Mouse (Mus musculus): ENCODE results near the gene Myo6.

Myo6 gene

DNA sequence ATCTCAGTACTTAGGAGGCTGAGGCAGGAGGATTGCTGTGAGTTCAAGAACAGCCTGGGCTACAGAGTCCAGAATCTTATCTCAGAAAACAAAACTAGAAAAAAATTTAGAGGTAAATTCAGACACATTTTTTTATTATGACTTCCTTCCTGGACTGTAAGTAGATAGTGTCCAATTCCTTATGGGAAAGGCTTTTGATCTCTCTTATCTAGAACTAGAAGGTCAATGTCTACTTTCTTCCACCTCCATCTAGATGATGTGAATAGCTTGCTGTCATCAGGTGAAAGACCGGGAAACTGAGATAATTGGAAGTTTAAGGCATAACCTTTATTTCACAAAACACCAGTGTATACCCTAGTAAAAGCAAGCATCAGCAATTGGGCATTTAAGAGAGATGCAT lies 16.9 kb downstream of the Myo6 start:
- in situ Hi-C loops (cut with MboI) = no loop called here

DNA sequence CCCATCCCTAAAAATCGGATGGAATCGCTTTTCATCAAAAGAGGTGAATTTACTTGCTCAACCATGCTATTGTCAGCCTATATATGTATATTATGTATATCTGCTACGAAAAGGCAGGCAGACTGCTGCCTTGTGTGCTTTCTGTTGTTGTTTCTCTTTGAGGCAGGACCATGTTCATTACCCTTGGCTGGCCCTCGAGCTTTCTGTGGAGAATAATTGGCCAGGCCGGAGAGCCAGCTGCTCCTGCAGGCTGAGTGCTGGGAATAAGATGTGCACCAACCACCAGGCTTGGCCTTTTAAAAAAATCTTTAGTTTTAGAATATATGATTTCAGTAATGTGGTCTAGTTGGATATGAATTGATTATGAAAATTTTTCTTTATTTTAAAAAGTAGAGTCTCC lies 19.3 kb downstream of the Myo6 start:
- in situ Hi-C loops (cut with MboI) = no loop called here

DNA sequence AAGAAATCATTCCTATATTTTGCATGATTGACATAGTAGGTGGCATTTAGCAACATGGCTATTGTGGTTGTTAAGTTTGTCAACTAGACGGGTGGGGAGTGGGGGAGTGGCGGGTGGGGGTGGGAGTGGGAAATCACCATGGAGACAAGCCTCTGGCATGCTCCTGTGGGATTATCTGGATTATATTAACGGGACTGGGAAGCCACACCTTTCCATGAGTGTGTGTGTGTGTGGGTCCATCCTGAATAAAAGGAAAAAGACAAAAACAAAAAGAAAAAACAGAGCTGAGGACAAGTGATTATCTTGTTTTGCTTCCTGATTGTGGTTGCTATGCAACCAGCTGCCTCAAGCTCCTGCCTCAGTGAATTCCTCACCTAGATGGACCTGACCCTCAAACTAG lies 20.9 kb downstream of the Myo6 start:
- in situ Hi-C loops (cut with MboI) = no loop called here

DNA sequence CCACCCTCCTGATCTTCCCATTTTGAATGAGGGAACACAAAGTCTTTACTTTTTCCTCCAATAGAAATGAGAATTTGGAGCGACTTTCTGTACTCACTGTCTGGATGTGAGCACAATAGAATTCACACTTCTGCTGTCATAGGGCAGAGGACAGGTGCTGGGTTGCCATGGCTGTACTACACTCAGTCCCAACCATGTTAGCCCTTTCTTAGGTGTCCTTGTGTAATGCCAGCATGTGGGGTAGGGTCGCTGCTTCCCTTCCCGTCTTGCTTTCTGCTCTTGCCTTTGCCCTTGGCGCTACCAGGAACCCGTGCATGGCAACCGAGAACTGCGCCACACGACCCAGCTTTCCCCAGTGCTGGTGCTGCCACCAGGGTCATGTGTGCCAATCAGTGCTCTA lies 21.9 kb downstream of the Myo6 start:
- in situ Hi-C loops (cut with MboI) = no loop called here

DNA sequence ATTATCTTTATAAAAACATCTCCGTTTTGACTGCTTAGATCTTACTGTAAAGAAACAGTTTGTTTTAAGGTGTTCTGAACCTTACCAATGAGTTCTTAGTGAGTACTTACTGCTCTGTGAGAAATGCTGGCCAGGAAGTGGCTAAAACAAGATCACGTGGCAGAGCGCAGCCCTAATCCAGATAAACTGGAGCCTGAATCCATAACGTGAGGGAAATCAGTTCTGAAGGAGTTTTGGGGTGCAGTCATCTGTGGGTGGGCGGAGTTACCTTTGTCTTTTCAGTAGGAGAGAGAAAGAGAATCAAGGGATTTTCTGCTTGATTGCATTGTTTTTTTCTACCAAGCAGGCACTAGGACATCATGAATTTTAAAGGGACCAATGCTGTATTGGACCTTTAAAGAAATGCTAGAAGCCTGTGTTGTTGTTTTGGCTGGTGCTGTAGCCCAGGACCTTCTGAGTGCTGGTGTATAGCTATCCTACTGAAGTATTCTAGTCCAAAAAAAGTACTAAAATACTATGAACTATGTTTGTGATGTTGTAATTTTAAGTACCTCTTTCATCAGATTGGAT lies 23.6 kb downstream of the Myo6 start:
- in situ Hi-C loops (cut with MboI) = no loop called here

DNA sequence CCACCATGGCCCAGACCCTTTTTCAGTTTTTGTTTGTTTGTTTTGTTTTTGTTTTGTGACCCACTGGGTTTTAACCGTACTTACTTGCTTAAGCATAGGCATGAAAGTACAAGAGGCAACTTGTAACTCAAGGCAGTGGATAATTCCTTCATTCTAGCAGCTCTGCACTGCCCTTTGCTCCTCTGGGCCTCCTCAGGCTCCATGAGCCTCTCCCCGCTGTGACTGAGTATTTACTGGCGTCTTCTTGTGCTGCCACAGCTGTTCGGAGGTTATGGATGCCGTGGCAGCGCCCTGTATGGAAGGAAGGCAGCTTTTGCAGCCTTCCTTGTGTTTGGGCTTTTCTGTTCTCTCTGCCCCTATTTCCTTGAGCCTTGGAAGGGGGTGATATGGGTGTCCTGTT lies 26.4 kb downstream of the Myo6 start:
- in situ Hi-C loops (cut with MboI) = no loop called here

DNA sequence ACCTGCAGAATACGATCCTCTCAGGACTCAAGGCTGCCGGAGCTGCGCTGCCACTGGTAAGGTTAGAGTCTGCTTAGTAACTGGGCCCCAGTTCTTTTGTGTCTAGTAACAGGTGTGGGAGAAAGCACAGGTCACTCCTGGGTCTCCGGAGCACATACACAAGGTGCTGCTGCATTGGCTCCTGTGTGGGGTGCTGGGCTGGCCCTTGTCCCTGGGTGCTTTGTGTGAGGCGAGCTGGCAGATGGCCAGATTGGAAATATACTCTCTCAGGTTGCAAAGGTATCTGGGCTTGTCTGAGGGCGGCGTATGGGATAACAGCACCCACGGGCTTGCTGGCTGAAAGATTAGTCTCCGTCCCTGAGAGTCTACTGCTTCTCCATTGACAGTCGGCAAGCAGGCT lies 27.5 kb downstream of the Myo6 start:
- in situ Hi-C loops (cut with MboI) = no loop called here

DNA sequence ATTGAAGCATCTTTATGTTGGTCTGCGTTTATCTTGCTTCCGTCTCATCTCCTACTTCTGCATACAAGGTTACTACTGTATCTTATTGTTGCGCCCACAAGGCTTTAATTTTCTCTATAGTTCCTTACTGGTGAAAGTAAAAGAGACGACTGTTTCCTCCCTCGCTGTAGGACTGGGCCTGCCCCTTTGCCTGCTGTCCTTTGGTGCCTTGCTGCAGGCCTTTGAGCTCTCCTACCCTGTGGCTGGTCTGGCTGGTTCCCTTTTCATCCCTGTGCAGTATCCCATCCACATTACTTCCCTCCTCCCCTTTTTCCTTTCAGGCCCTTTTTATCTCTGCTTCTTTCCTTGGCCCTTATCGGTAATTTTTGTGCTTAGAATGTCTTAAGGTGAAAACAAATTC lies 29.6 kb downstream of the Myo6 start:
- in situ Hi-C loops (cut with MboI) = no loop called here

DNA sequence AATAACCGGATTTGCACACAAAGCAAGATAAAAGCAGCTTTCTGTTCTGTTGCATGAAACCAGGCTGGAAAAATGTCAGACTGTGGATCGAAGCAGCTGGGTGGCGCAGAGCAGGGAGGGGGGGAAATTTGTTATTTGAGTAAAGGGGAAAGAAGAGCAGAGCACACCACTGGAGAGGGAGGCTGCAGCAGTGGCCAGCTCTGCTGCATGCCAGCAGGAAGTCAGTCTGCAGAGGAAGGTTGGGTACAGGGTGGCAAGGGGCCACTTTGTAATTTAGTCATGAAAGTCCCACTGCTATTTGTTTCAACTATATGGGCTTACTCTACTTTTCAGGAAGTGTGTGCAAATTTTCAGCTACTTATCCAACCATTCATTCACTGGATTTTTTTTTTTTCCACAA lies 31.3 kb downstream of the Myo6 start:
- in situ Hi-C loops (cut with MboI) = no loop called here

DNA sequence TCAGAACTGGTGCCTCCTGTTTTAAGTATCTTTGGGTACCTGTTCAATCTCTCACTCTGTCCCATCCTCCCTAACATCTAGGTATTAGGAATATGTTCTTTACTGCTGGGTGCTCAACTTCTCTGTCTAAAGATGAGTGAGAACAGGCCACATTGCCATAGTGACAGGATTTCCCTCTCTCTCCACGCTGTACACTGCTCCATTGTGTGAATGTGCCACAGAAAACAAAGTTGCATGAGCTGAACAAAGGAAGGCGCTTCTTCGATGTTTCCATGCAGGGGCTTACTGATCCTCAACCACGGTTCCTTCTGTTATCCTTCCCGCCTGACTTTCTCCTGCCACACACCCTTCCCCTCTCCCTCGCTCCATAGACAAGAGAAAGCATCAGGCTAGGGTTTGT lies 32.4 kb downstream of the Myo6 start:
- in situ Hi-C loops (cut with MboI) = no loop called here

DNA sequence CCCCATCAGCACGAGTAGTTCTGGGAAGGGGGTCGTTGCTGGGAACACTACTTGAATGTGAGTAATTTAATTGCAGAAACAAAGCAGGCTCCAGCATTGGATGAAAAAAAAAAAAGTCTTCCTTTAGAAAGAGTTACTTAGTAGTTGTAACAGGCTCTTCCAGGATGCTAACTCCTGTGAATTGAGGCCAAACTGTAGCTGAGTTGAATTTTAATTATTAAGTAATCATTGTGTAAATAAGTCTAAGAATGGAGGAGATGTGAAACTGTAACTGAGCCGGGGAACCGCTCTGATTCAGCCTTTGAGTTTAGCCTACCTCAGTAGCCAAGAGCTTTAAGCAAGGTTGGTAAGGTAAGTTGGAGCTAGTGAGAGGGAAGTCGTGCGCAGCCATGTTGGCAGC lies 36.0 kb downstream of the Myo6 start:
- in situ Hi-C loops (cut with MboI) = no loop called here

DNA sequence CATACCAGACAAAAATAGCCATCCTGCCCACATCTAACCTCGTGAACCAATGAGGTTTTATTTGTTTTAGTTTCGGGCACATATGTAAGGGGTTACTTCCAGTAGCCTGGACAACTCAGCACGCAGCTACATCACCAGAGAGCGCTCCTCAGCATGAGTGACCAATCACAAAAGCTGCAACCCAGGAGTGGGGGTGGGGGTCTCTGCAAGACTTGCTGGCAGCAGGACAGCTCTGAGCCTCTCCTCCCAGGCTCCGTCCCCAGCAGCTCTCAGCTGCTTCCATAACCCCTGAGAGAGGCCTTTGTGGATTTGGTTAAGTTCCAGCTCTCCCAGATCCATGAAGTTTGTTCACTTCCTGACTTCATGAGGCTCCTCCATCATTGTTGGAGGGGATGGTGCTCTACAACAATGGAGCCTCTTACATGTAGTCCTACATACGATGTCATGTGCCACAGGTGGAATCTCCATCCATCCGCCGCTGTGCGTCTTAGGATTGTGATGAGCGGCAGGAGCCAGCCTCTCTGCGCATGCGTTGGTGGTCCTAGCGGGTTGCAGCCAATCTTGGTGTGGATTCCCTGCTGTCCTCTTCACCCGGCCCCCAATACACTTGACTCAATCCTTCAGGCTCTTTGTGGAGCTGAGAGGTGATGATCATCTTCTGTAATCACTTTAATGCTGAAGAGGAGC lies 37.7 kb downstream of the Myo6 start:
- in situ Hi-C loops (cut with MboI) = no loop called here

DNA sequence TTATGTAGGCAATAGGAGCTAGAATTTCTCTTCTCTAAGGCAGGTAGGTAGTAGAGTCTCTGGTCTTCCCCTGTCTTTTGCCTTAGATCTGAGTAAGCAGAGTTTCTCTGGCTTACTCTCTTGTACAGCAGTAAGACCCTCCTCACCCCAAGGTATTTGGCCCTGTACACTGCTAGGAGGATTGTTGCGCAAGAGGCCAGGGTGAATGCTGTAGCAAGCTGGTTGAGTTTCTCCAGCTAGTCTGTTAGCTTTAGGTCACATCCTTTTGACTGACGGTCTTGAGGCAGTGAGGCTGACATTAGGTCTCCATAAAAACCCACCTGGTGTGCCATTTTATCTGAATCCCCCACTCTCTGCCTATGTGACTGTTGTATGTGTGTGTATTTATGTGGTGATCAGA lies 43.9 kb downstream of the Myo6 start:
- in situ Hi-C loops (cut with MboI) = no loop called here

DNA sequence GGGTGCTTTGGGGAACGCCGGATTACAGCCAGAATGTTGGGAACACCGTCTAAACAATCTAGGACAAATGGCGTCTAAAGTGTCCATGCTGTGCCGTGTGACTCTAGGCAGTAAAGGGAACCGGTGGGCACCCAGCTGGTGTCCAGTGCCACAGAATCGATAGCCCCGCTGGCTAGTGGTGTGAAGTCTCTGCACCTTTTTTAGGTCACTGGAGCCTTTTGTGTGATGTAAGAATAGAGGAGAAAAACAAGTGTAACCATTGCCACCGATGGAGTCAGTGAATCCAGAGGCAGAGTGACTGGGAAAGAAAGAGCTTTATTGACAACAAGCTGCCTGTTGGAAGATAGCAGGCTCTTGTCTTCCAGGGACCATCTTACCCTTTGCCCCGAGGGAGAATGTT lies 44.6 kb downstream of the Myo6 start:
- in situ Hi-C loops (cut with MboI) = no loop called here

DNA sequence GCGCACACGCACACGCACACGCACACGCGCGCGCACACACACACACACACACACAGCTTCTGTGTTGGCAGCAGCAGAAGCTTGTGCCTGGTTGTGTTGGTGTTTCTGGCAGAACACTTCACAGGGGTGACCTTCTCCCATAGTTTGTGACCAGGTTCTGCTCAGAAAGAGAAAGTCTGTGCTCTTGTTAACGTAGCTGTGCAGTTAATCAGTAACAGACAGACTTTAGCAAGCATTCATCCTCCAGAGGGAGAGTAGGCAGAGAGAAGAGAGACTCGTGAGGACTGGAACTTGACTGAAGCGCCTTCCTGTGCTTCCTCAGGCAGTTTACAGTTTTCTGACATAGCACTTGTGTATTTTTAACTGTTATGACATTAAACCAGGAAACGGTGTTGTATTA lies 45.3 kb downstream of the Myo6 start:
- in situ Hi-C loops (cut with MboI) = no loop called here

DNA sequence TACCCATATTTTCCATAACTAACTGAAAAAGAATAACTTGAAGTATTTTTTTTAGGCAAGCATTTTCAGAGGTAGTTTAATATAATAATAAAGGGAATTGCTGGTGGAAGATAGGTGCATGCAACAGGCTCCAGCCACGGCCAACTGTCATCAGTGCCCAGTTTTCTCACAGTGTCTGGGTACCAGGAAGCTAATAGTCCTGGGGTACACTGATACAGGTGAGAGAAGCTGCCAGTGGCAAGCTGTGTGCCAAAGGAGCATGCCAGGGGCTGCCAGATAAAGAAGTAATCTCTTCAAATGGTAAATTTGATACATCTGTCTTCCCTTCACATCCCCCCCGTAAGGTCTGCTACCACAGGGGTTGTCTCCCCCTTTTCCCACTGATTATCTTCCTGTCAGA lies 48.6 kb downstream of the Myo6 start:
- in situ Hi-C loops (cut with MboI) = no loop called here

DNA sequence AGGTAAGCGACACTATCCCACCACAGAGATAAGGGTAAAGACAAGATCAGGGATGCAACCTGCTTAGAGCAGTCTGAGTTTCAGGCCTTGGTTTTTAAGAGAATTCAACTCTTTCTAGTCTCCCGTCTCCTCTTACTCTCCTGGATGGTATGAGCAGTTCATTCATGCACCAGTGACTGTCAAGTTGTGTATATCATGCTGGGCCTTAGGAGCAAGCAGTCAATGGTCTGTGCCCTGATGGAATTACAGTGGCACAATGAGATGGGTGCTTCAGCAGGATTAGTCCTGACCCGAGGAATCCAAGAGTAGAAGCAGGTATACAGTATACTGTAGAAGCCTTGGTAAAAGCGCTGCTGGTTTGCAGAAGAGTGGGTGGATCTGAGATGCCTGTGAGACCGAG lies 50.7 kb downstream of the Myo6 start:
- in situ Hi-C loops (cut with MboI) = no loop called here

DNA sequence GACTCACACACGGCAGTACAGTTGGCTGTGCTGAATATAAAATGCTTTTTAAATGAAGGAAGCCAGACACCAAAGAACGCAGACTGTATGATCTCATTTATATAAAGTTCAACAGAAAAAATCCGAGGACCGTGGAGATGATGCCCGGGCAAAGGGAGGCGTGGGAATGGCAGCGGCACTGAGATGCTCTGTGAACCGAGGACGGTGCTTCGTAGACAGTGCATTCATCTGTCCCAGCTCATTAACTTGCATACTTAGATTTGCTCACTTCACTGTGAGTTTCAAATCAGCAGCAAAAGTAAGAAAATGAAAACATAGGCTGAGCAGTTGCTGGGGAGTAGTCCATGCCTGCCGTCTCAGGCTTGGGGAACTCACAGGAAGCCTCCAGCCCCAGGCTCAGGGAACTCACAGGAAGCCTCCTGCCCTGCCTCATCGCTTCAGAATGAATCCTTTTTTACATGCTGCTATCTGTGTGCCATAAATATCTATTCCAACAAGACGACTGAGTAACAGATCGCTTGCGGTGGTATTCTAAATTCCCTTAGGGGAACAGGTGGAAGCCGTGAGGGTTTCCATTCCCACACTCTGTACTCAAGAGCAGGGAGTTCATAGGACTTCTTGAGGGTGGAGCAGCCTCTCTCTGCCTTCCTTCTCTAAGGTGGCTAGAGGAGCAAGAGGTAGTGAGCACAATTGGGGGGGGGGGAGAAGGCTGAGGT lies 52.1 kb downstream of the Myo6 start:
- in situ Hi-C loops (cut with MboI) = no loop called here

DNA sequence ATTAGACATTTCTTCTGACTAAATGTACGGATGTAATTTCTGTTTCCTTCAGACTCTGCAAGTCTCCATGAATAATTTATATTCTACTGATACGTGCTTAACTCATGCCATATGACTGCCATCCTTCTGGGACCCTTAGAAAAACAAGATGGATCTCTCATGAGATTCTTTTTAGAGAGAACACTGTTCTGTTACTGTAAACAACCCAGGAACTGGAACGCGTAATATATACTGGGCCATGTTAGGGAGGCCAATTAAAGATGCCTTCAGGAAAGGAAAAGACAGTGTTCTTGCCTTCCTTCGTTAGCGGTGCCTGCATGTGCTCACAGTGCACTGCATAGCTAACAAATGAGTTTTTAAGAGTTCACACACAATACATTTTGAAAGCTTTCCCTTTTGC lies 53.9 kb downstream of the Myo6 start:
- in situ Hi-C loops (cut with MboI) = no loop called here

DNA sequence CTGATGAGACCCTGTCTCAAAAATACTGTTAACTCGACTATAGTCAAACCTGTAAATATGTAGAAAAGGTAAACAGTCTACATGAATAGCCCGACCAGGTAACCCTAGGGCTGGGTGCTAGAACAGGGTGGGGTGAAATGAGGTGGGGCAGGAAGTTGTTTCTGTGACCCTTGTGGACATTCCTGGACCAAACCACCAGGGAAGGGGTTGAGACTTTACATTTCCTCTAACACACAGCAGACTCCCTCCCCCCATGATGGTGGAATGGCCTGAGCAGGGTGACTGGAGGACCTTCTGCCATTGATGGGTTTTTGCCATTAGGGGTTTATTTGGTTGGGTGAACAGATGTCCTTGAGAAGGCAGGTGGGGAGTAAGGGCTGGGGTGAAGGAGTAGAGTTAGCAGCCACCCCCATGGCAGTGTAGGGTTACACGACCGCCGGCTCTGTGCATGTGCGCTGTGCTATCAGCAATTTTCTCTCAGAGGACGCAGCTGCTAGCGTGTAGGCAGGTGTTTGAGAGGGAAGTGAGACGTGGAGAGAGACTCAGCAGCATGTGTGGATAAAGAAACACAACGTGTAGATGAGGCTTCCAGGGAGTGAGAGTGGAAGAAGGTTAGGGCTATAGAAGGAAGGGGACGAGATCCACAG lies 59.3 kb downstream of the Myo6 start:
- in situ Hi-C loops (cut with MboI) = no loop called here

DNA sequence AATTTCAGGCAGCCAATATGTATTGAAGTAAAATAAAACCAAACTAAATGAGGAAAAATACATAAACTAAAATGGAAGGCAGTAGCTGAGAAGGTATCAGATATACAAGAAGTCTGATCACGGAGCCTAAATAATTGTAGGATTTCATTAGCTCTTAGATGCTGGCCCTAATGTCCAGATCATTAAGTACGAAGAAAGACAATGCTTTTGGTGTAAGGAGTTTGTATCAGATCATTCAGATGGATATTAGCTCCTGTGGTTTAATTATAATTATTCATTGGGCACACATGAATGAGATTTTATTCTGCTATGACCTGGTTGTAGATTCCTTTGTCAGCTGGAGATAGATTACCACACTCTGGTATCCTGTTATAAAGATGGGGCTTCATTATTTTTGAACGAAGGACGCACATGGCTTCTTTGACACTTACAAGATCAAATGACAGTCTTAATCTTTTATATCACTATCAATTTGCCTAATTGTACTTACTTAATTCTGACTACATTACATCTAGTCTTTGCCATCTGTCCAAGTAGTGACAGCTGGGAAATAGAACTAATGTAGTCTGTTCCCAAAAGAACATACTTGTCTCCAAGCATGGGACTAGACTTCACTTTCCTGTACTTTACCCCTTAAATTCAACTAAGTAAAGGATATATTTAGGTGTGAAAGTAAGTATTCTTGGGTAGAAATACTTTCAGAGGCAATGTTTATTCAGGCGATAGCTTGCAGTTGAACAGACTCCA lies 61.9 kb downstream of the Myo6 start:
- in situ Hi-C loops (cut with MboI) = no loop called here

DNA sequence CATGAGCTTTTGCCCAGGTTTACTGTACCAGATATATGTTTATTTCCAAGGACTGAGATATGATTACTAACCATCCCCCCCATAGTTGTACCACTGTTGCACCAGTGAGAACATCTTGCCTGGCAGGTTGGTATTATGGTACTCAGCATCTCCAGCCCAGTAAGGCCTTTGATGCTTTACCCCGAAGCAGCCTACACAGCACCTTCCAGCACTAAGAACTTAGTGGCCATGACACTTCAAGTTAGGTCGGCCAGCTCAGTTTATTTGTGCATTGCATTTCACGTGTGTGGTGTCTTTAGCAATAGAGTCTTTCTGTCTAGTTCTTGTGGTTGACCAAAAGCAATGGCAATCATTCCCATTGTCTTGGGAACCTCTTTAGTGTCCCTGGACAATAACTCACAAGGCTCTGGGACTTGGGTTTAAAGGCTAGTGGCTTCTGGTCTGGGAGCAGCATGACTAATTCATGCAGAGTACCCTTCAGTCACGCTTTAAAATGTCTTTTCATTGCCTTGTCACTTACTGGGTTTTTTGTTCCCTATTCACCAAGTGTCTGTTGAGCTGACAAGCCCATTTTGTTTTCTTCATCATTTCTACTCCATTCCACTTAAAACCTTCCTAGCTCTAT lies 69.1 kb downstream of the Myo6 start:
- in situ Hi-C loops (cut with MboI) = no loop called here

Measured in mature B cell (primary cell).